Mouse (Mus musculus) lung, adult 10 weeks (tissue): ENCODE data around the gene Gm14305. TPM values are rescaled to one million over a fixed set of nuclear protein-coding genes. Genes with fewer than 3 reads are reported as not detected.

Experiments
- polyA plus RNA-seq: library from polyadenylated mRNA; stranded (reverse); fragments of 350-450 nt; fragmentation: Illumina TruSeq; extraction: RNeasy Lipid Tissue Mini Kit (QIAGEN cat#74804); gene quantifications from one replicate; pipeline ENCODE4 v1.2.3, GENCODE M21; 2014; ENCODE audit warnings: low read depth, low replicate concordance; ENCODE audit not compliant: insufficient read depth

Gm14305 gene
- polyA plus RNA-seq, result 11.5 TPM

DNA sequence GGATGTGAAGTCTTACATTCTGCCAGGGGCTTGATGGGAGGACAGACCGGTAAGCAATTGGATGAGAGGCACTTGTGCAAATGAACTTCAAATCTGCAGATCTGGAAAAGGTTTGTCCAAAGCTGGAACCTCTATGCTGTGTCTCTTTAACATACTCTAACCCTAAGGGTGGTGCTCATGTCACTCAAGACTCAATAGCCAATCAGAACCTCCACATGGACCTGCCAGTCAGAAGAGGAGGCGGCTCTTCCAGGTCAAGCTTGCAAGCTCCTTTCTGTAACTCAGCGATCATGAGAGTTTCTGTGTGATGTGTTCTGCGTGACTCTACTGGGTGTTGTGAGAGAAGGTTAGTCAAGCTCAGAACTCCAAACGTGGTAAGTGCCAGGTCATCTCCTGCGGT is at the start of gene Gm14305:
Gm14305 (plus strand) TSS at position 278 of the 400 bp plus-strand sequence.

DNA sequence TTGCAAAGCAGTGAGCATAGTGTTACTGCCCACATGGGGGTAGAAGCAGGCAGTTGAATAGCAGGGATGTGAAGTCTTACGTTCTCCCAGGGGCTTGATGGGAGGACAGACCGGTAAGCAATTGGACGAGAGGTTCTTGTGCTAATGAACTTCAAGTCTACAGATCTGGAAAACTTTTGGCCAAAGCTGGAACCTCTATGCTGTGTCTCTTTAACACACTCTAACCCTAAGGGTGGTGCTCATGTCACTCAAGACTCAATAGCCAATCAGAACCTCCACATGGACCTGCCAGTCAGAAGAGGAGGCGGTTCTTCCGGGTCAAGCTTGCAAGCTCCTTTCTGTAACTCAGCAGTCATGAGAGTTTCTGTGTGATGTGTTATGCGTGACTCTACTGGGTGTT is 37.9 kb upstream of the Gm14305 start, which contains the start of gene Zfp973:
Zfp973 (plus strand) TSS at position 301 of the 400 bp plus-strand sequence.

Other genes with a start within 250 kb of the Gm14305 start
- gene Gm14434, start 221.5 kb upstream of the Gm14305 start, polyA plus RNA-seq, result 5.3 TPM
- not detected for gene Zfp967, start 187.3 kb upstream of the Gm14305 start, polyA plus RNA-seq
- gene Gm14308, start 72.0 kb upstream of the Gm14305 start, polyA plus RNA-seq, result 2.5 TPM
- 4.0 TPM for gene Zfp973, start 37.8 kb upstream of the Gm14305 start, polyA plus RNA-seq
- gene Gm14295, start 90.3 kb downstream of the Gm14305 start, polyA plus RNA-seq, result 13.5 TPM
- gene Gm14408, start 122.8 kb downstream of the Gm14305 start, polyA plus RNA-seq, result not detected
- gene Gm14296, start 219.5 kb downstream of the Gm14305 start, polyA plus RNA-seq, result 2.0 TPM